Mouse (Mus musculus) heart, postnatal 36 days (tissue): ENCODE results near the gene Ptma. TPM values are rescaled to one million over a fixed set of nuclear protein-coding genes. Genes with fewer than 3 reads are reported as not detected.
A peak's percentile ranks its signal among the peaks of the same experiment; 100 is the strongest.

Experiments used
- DNase-seq, 2 experiments: peaks; one replicate each; pipeline ENCODE4 v3.0.0; 2021 to 2022
- intact Hi-C: fragments of 180-260 bp; cut with DNase I; formaldehyde crosslinking; loops from one replicate; pipeline ENCODE4 v1.15.1; 2025
- total RNA-seq, 2 experiments: library from RNA; stranded (reverse); gene quantifications; 2 replicates each; pipeline ENCODE4 v1.2.3; 2021

Gene Ptma
- total RNA-seq, 2 experiments from 2014 or later, result 202 to 234 TPM

GRCm38 (mm10) chr1:86493783-86494182 is 32.7 kb upstream of the Ptma start:
- DNase-seq, result no peak
- intact Hi-C loops, result no loop called here

- DNase-seq, result no peak
- intact Hi-C loops, result no loop called here
These were observed 30.2 kb upstream of the Ptma start for GRCm38 (mm10) chr1:86496340-86496739.

- intact Hi-C loops, result no loop called here
- DNase-seq, result no peak
These were observed 29.2 kb upstream of the Ptma start for GRCm38 (mm10) chr1:86497361-86497760.

GRCm38 (mm10) chr1:86497986-86498385 is 28.5 kb upstream of the Ptma start:
- no peak for DNase-seq
- intact Hi-C loops, result no loop called here

- peak in 1 of 2 experiments; percentile 37 for DNase-seq
- intact Hi-C loops, result no loop called here
These were observed 27.9 kb upstream of the Ptma start for GRCm38 (mm10) chr1:86498611-86499010.

GRCm38 (mm10) chr1:86499903-86500302 is 26.6 kb upstream of the Ptma start:
- DNase-seq, result peak; percentile 76 to 82
- intact Hi-C loops, result loop anchor here (1.0 to 5.0 kb wide), 2 partner anchors 60 to 82 kb away; partner anchors contain the start of genes Cops7b and Pde6d

GRCm38 (mm10) chr1:86500681-86501080 is 25.8 kb upstream of the Ptma start:
- DNase-seq, result no peak
- intact Hi-C loops, result loop anchor here (1.0 to 5.0 kb wide), 5 partner anchors 28 to 82 kb away; partner anchors contain the start of genes Cops7b and Pde6d

- DNase-seq, result peak; percentile 72 to 74
- intact Hi-C loops, result loop anchor here (1.0 to 5.0 kb wide), 4 partner anchors 27 to 81 kb away; partner anchors contain the start of genes Cops7b and Pde6d
These were observed 25.4 kb upstream of the Ptma start for GRCm38 (mm10) chr1:86501114-86501532.

GRCm38 (mm10) chr1:86501559-86501958 is 25.0 kb upstream of the Ptma start:
- intact Hi-C loops, result loop anchor here (1.0 to 5.0 kb wide), 4 partner anchors 27 to 81 kb away; partner anchors contain the start of genes Cops7b and Pde6d
- DNase-seq, result peak; percentile 96 to 98

GRCm38 (mm10) chr1:86502221-86503048 is 24.1 kb upstream of the Ptma start:
- intact Hi-C loops, result loop anchor here (5.0 kb wide), 1 partner anchor 80 kb away; the partner anchor contains the start of genes Cops7b and Pde6d
- DNase-seq, result no peak

GRCm38 (mm10) chr1:86503165-86503747 is 23.3 kb upstream of the Ptma start:
- intact Hi-C loops, result loop anchor here (5.0 kb wide), 1 partner anchor 79 kb away; the partner anchor contains the start of genes Cops7b and Pde6d
- DNase-seq, result peak in 1 of 2 experiments; percentile 41

- peak; percentile 90 to 96 for DNase-seq
- intact Hi-C loops, result loop anchor here (5.0 kb wide), 1 partner anchor 78 kb away; the partner anchor contains the start of genes Cops7b and Pde6d
These were observed 22.4 kb upstream of the Ptma start for GRCm38 (mm10) chr1:86503906-86504696.

GRCm38 (mm10) chr1:86504697-86505421 is 21.7 kb upstream of the Ptma start:
- DNase-seq, result peak in 1 of 2 experiments; percentile 54
- intact Hi-C loops, result loop anchor here (5.0 kb wide), 1 partner anchor 77 kb away; the partner anchor contains the start of genes Cops7b and Pde6d

GRCm38 (mm10) chr1:86505461-86505860 is 21.1 kb upstream of the Ptma start:
- intact Hi-C loops, result no loop called here
- DNase-seq, result peak in 1 of 2 experiments; percentile 58

GRCm38 (mm10) chr1:86506420-86506819 is 20.1 kb upstream of the Ptma start:
- intact Hi-C loops, result no loop called here
- no peak for DNase-seq

- intact Hi-C loops, result no loop called here
- DNase-seq, result no peak
These were observed 18.7 kb upstream of the Ptma start for GRCm38 (mm10) chr1:86507866-86508265.

- intact Hi-C loops, result no loop called here
- peak; percentile 84 to 91 for DNase-seq
These were observed 17.1 kb upstream of the Ptma start for GRCm38 (mm10) chr1:86509410-86509809.

- DNase-seq, result no peak
- intact Hi-C loops, result no loop called here
These were observed 16.3 kb upstream of the Ptma start for GRCm38 (mm10) chr1:86510266-86510665.

GRCm38 (mm10) chr1:86510676-86511441 is 15.7 kb upstream of the Ptma start:
- no peak for DNase-seq
- intact Hi-C loops, result no loop called here
